Mouse (Mus musculus) R1 (cell line): ENCODE measurements around the gene Cfap44.

Source experiments
- DNase-seq: peaks from one replicate; pipeline ENCODE4 v3.0.0-alpha.2; 2018; ENCODE audit warnings: low read depth, low spot score

Cfap44 gene

DNA sequence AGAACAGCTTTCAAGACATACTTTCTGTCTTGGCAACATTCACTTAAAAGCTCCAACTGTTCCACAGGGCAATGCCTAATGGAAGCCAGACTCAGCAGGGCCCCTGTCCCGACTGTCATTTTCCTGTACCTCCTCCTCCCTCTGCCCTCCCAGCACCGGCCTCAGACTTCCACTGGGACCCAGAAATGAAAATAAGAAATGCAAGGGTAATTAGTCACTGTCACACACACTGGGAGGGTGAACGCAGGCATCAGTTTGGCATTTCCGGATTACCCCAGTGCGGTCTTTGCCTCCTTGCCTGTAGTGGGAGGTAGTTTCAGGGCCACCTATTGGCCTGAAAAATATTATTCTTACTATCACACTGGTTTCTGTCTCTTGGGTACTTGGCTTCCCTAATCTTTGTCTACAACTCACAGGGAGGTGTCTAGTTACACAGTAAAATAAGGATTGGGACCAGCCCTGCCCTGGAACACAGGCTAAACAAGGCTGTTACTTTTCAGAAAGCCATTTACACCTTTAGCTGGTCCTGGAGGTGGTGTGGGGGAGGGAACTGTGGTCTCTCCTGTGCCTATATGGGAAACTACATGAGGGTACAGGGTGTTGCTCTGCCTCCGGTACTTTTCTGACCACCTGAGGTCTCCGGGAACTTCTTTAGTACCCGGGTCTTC lies 100.0 kb downstream of the Cfap44 start:
- no peak for DNase-seq

DNA sequence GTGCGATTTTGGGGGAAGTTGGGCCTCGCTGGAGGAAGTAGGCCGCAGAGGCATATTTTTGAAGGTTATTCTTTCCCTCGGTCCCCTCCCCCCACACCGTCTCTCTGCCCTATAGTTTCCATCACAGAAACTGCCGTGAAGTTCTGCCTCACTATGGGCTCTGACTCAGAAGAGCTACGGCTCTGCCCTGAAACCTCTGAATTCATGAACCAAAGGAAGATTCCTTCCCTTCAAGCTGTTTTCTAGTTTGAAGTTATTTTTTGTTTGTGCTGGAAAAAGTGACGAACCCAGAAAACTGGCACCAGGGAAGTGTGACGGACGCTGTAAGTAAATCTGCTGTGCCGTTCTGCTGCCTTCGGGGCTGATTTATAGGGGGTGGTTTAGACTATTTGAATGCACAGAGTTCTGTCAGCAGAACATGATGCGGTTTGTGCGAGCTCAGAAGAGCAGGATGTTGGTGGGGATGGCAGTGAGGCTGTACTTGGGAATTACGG lies 102.4 kb downstream of the Cfap44 start:
- no peak for DNase-seq

DNA sequence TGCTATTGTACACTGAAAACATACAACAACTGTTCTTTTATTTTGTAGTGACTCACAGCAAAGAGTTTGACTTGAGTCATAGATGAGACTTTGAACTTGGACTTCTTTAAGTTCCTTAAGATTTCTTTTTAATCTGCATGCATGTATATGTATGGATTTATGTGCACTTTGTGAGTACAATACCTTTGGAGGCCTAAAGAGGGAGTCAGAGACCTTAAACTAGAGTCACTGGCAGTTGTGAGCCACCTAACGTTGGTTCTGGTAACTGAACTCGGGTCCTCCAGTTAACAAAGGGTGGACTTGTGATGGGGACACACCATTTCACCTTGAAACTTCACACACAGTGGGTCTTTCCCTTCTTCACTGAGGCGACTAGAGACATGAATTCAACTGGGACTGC lies 103.9 kb downstream of the Cfap44 start:
- DNase-seq = peak; percentile 72

DNA sequence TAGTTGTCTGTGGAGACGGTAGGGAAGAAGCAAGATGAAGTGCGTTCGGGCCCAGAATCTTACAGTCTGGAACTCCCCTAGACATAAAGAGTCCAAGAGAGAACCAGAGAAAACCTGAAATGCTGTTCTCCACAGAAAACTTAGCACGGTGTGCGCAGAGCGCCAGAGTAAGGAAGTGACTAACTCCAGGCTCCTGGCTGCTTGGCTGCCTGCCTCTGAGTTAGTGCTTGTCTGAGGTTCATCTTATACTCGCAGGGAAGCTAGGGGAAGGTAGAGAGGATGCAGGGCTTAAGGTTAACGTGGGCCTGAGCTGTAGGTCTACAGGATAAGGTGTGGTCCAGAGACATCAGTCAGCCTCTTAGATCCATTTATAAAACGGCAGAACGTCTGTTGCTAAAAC lies 107.2 kb downstream of the Cfap44 start:
- no peak for DNase-seq

DNA sequence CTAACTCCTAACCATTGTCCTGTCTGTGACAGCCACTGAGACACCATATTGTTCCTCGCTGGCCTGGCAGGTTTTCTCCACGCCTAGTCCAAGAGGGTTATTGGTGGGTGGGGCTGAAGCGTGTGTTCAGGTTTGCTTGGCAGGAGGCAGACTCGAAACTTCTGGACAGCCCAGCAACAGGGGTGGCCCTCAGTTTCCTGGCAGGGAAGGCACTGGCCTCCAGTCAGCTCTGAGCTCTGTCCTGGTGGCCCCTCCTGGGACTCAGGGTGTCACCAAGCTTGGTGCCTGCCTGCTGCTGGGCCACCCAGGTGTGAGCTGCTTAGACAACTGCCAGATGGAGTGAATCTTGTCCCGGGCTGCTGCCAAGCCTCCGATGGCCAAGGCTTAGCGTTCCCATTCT lies 107.7 kb downstream of the Cfap44 start:
- DNase-seq = no peak

DNA sequence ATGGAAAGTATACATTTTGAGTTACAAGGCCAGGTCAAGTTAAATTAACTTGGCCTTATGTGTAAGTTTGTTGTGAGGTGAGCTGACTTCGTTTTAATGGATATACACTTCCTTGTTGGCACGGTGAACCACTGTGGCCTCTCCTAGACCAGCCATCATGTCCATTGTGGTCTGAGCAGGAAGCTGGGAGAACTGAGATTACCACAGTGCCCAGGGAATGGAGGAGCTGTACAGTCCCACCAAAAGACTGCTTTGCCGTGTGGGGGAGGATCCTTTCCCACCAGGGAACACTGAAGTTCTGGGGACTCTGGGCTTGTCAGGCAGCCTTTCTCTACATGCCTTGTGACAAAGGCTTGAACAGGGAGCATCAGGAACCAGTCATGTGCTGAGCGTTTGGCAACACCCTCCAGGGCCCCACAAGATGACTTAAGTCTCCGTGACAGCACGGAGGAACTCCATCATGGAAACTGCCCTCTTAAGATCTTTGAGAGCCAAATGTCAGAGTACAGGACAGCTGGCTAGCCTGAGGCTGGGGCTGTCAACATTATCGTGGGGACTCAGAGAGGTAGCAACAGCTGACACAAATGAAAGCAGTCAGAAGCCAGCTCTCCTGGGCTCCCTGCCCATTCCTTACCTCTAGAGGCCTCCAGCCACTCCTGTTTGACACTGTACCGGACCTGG lies 108.4 kb downstream of the Cfap44 start:
- DNase-seq = no peak

DNA sequence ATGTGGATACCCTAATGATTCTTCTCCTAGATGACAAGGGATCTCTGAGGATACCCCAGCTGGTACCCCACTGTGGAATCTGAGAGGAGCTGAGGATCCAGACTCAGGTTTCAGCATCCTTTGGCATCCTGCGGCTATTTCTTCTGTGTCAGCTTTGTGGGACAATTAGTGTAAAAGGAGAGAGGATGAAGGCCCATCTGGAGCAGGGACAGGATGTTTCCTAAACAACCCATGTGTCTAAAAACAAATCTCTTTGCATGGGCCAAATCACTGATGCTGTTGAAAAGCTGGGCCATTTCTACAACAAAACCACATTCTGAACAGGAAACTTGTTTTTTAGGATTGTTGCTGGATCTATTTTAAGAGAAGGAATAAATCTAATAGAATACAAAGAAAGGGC lies 110.6 kb downstream of the Cfap44 start:
- no peak for DNase-seq

DNA sequence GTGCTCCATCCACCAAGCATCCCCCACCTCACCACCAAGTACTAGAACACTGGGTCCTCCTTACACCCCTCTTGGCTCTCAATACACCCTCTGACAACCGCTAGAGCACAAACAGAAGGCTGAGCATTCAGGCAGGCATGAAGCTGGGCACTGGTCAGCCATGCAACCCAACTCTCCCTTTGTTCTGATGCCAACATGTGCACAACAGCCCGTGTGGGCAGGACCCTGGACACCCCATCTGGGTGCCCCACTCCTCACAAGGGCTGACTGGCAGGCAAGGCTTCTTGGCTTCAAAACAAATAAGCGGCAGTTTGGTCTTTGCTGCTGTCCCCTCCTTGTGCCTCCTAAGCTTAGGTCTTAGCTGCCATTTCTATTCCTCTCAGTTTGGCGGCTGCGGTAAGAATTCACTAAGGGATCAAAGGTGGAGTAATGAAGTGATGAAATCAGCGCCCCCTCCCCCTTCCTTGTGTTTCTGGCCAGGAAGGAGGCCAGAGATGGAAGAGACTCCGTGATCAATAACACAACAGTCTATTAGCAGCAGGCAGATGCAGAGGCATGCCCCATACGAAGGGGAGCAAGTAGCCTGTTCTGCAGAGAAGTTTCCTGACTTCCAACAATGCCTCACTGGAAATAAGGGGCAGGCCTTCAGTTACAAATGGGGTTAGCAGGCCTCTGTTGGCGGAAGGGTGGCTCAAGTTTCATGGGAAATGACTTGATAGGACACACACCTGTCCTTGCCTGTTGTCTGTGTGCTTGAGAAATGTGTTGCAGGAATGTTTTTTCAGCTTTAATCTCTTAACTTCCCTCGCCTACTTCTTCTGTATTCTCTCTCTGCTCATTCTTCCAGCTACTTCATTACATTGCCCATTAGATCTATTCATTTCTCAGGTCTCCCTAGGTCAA lies 112.7 kb downstream of the Cfap44 start:
- DNase-seq = no peak

DNA sequence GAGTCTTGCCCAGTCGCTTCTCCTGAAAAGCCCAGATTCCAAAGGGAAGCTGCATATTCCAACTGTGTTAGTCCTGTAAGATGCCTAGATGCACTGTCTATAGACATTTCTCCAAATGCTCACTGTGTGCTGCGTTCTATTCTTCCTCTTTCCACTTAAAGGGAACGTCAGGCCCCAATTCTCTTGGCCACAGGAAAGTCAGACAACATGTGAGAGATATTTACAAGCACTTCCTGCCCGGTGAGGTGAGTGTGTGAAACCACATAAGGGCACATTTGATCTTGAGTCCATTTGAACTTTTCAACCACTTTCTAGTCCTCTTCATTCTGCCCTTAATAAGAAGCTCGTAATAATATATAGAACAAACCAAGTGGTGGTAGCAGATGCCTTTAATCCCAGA lies 113.4 kb downstream of the Cfap44 start:
- no peak for DNase-seq

DNA sequence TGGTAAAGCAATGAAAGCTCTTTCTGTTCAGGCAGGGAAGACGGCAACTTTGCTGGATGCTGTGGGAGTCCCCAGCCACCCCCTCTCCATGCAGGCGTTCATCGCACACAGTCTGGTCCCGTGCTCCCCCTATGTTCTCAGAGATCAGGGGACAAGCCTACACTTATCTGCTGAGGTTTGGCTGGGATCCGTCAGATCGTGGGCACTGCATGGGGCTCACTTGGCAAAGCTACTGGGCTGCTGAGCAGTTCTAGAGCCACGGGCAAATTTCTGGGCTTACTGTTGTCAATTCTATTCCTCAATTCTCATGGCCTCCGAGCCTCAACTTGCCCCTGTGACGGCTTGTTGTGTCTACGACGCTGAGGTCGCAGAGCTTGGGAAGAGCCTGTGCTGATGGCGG lies 114.2 kb downstream of the Cfap44 start:
- DNase-seq = no peak

DNA sequence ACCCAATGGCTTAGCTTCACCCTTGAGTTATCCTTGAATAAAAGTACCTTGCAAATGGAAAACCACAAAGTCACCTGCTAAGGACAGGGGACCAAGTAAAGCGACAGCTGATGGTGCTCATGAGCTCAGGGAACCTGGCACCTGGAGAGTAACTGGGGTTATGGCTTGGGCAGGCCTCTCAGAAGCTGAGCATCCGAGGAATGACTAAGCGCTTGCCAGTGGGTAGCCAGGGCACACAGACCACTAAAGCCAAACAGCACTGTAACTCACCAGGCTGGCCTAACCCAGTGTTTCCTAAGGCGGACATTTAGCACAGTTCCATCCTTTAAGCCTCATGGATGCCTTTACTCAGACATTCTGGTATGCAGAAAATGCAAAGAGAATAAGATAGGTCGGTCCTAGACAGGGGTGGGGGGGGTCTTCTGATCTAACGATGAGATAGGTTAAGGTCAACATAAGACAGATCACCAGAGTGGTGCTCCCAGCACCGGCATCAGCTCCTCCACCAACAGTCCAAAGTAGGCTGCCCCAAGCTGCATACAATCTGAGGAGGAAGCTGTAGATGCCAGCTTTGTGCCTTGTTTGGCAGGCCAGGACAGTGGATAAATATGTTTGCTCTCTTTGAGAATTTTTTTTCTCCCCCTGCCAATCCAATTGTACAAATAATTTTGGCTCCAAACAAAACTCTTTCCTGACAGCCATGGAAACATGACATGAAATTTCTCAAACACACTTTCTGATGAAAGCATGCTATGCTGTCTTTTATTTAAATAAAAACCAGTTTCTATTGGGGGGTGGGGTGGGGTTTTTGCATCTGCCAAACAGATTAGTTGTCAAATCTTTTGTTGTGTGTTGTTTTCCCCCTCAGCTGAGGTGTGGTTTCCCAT lies 115.1 kb downstream of the Cfap44 start:
- DNase-seq = no peak

DNA sequence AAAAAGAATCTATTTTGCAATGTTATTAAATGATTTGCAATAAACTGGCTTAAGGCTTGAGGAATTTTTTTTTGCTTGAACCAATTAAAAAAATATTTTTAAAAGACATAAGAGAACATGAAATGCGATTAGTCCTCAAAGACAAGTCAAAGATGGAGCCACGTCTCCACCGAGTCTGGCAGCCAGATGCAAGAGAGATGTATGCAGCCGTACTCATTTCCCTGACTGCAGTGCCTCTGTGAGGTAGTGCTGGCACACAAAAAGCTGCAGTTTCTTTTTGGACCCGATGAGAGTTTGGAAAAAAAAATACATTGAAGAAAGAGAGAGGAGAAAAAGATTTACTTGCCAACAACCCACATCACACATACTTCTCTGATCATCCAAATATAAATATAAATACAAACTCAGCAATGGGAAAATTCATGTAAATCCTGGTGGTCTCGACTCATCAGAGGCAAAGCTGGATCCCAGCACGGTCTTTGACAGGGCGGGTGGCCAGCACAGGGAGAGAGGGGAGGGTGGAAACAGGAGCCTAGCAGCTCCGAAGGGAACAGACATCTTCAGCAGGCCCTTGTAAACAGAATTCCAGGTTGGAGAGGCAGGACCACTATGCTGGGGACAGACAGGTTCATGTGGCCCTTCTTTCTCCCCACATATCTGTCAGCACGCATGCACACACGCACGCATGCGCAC lies 116.1 kb downstream of the Cfap44 start:
- no peak for DNase-seq

DNA sequence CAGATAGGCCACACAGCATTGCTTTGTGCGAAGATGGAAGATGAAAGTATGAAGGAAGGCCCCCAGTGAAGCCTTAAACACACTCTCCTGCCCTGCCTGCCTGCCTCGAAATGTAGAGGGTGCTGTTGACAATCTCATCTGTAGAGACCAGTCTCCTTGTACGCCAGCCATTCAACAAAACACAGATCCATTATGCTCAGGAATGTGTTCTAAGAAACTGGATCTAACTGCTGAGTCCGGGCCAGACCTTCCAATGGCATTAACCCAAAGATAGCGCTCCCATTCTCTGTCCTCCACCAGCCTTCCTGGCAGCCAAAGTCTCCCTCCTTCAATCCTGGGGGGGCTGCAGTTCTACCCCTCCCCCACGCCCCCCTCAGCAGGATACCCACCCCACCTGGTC lies 121.9 kb downstream of the Cfap44 start:
- DNase-seq = peak; percentile 39

DNA sequence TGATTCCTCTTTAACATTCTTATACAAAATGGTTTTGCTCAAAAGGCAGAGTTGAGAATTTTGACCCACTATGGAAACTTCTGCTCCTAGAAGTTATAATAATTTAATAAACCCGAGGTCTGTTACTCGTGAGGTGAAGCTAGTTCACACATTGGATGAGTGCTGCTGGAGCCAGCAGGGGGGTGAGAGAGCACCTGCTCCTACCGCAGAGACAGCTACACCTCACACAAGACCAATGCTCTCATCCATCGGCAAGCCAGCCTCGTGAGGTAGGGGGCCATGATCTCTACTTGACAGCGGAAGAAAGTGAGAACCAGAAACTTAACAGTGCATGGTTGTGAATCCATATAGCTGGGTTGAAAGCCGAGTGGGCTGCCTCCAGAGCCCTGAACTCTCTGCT lies 129.0 kb downstream of the Cfap44 start:
- no peak for DNase-seq

DNA sequence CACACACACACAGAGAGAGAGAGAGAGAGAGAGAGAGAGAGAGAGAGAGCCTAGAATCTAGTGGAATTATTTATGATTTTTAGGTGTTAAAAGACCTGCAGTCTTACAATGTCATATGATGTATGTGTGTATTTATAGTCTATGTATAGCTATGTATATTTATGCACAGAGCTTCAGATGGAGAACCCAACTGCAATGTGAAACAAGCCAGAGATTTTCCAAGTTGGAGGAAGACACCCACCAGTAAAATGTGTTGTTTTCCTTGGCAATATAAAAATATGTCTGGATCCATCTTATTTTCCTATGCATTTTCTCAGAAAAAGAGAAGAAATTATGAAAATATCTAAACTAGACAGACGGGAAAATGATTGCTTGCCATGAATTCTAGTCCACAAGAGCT lies 131.4 kb downstream of the Cfap44 start:
- no peak for DNase-seq

DNA sequence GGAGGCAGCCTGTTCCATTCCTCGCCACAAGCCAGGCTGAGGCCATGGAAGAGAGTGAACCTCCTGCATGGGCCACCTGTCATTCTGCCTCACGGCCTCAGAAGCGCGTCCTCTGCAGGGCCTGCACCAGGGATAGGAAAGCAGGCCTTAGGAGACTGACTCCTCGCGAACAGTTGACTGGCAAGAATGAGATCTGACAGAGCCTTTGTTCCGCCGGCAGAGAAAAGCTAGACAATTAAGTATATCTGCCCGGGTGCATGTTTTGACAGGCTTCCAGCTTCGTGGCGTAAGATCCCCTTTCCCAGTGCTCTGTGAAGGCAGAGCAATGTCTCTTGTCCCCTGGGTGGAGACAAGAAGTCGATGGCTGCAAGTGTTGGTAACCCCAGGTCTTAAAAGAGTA lies 132.1 kb downstream of the Cfap44 start:
- no peak for DNase-seq

DNA sequence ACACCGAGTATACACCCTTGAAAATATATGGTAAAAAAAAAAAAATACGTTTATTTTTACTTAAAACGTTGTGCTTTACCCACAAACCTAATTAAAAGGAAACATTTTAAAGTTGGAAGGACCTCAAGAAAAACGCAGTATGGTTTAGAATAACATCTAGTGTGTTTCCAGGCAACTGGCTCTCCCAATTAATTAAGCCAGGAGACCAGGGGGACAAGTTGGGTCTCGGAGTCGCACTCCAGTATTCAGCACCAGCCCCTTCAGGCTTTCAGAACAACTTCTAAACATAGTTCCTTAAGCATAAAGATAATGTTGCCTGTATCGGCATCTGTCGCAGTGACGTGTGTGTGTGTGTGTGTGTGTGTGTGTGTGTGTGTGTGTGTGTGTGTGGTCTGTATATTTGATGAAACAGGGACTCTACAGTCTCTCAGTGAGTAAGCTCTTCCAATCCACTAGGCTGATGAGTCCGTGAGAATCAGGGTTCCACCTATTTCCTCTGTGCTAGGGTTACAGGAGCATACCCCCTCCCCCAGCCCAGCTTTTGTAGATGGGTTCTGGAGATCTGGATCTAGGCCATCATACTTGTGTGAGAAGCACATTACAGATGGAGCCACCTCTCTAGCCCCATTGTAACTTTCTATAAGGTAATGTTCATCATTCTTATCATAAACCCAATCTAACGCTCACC lies 132.8 kb downstream of the Cfap44 start:
- DNase-seq = no peak

DNA sequence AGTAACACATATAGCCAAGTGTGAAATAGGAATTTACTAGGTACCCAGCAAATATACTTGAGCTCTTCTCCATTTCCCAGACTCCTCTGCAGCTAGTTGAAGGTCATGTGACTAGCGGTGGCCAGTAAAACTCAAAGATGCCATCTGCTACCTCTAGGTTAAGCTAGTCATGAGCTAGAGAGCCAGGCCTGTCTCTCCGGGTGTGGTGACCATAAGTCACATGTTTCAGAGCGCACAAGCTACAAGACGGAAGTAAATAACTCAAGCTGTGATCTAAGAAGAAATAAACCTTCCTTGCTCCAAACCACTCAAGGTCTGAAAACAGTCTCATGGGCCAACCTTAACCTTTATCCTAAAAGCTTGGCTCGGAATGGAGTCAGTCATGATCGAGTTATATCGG lies 134.4 kb downstream of the Cfap44 start:
- DNase-seq = no peak

DNA sequence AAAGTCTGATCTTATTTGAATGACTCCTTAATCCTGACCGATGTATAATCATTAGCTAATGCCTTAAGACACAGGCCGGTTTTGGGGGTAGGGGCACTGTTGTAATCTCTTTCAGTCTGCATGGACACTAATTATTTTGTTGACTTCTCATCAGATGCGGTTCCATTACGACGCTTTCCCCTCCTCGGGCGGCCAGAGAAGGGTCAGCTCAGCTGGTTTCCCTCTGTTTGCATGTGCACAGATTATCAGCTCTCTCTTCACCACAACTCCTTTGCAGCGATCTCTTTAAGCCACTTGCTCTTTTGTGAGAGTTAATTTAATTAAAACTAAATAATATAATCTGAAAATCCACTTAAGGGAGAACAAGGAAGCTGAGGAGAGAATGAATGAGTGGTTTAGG lies 135.1 kb downstream of the Cfap44 start:
- DNase-seq = no peak

DNA sequence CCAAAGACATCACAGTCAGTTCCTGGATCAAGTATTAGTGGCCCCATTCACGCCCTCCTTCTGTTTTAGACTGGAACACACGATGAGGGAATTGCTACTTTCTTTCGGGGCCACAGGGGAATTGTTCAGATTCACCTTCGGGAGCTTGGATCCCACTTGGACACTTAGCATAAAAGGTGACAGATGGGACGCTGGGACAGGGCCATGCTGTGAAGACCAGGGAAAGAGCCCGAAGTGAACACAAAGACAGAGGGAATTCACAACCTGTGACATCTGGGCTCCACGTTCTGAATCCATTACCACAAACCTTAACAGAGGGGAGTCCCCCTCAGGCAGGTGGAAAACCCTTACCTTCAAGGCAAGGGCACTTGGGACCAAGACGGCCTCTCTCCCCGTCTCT lies 135.6 kb downstream of the Cfap44 start:
- no peak for DNase-seq
